Mouse (Mus musculus) heart, adult 18-20 months (tissue): Measurements from ENCODE around the gene Olfr541. TPM values are rescaled to one million over a fixed set of nuclear protein-coding genes. Genes with fewer than 3 reads are reported as not detected.
"Not testable (repeated sequence)": the region's sequence is repeated elsewhere in the genome, so short reads cannot be mapped to it uniquely, and the experiment has no call there.

Experiments
- DNase-seq, 2 experiments: peaks; one replicate each; pipeline ENCODE4 v3.0.0; 2021 to 2022; ENCODE audit warnings: mixed read lengths in 1 of 2
- long read RNA-seq, 2 experiments: library from polyadenylated mRNA; stranded (forward); transcript quantifications; one replicate each; pipeline ENCODE4 v2.0.0; 2021
- total RNA-seq, 2 experiments: library from RNA; stranded (reverse); gene quantifications; 2 replicates each; pipeline ENCODE4 v1.2.3; 2021

The Olfr541 gene
- total RNA-seq: not detected
- long read RNA-seq, experiment 1: 0 reads
- long read RNA-seq, experiment 2: 0 reads

GRCm38 (mm10) chr7:140696967-140697366, at the start of gene Olfr541:
Gene Olfr541, plus strand, starts transcription at chr7:140697267.
- no peak for DNase-seq

- no peak for DNase-seq
Measured at GRCm38 (mm10) chr7:140659630-140660029, 37.4 kb upstream of the Olfr541 start, which contains the start of gene Olfr539. Gene Olfr539, plus strand, starts transcription at chr7:140659930.

DNA sequence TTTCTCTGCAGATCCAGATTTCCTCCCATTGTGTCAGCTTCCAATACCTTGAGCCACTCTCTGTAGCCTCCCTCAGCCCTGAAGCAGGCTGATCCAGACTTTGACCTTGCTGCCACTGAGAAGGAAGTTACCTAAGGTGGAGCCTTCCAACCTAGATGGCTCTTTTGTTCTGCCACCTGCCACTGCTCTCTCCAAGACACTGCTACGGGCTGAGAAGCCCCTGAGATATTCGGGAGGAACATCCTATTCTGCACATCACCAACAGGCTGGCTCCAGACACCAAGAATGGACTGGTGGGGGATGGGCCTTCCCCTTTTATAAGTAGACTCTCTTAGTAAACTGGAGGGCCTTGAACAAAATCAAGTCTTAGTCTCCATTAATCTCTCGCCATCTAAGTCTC, 26.4 kb upstream of the Olfr541 start:
- DNase-seq: not testable (repeated sequence)

GRCm38 (mm10) chr7:140675863-140676262, 21.2 kb upstream of the Olfr541 start:
- DNase-seq: no peak

- DNase-seq: not testable (repeated sequence)
Measured at GRCm38 (mm10) chr7:140679591-140679990, 17.5 kb upstream of the Olfr541 start.

GRCm38 (mm10) chr7:140681651-140682050, 15.4 kb upstream of the Olfr541 start, which contains the start of gene Olfr45:
Gene Olfr45, plus strand, starts transcription at chr7:140681951.
- DNase-seq: no peak

DNA sequence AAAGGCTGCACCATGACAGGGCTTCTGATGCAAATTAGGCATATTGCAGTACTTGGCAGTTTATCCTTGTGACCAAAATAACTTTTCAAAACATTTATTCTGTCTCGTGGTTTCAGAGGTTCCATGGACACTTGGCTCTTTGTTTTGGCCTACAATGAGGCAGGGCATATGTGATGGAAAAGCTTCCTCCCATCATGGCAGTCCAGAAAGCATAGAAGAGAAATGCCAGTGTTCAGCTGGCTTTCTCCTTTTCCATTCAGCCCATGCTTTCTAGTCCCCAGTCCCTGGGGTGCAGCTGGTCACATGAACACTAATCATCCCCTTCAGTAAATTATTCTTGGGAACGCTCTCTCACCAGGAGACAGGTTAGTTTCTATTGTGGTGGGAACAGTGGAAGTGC, 9.3 kb downstream of the Olfr541 start:
- no peak for DNase-seq

GRCm38 (mm10) chr7:140707536-140708284, 10.6 kb downstream of the Olfr541 start:
- no peak for DNase-seq

DNA sequence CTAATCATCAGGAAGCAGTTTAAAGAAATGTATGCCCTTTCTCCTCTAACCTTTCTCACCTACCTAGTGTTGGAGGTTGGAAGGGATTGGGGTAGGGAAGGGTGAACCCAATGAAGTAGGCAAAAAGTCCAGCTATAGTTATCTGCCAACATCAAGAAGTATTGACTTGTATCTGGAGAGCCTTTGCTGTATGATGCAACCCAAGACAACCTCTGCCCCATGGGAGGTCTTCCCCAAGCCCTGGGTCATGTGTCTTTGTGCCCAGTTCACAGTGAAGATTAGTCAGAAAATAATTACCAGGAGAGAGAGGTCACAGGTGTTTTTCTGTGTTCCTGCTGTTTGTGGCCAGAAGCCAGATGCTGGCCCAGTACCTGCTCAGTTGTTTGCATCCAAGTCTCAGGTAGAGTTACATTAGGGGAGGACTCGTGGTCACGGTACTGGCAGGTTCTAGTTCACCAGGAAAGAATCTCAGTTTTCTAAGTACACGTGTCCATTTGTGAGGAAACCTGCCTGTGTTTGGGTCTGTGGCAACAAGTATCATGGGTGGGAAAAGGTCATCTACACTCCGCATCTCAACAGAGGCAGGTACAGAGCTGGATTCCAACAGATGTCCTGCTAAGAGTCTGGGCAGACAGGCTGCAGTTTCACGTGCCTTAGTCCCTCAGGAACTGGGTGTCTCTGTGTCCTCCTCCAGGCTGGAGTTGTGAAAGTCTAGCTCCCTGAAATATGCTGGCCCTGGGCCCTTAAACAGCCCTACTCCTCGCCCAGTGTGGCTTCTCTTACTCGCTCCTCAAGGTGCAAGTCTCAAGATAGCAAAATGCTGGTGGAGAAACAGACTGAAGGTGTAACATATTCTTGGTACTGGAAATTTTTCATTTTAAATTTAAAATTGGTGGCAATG, 20.3 kb downstream of the Olfr541 start:
- peak in 1 of 2 experiments; percentile 11 for DNase-seq

GRCm38 (mm10) chr7:140721095-140721494, 24.0 kb downstream of the Olfr541 start:
- no peak for DNase-seq

- no peak for DNase-seq
Measured at GRCm38 (mm10) chr7:140725558-140725957, 28.5 kb downstream of the Olfr541 start.

GRCm38 (mm10) chr7:140733162-140733561, 36.1 kb downstream of the Olfr541 start:
- DNase-seq: no peak

GRCm38 (mm10) chr7:140747402-140747801, 50.3 kb downstream of the Olfr541 start:
- no peak for DNase-seq

DNA sequence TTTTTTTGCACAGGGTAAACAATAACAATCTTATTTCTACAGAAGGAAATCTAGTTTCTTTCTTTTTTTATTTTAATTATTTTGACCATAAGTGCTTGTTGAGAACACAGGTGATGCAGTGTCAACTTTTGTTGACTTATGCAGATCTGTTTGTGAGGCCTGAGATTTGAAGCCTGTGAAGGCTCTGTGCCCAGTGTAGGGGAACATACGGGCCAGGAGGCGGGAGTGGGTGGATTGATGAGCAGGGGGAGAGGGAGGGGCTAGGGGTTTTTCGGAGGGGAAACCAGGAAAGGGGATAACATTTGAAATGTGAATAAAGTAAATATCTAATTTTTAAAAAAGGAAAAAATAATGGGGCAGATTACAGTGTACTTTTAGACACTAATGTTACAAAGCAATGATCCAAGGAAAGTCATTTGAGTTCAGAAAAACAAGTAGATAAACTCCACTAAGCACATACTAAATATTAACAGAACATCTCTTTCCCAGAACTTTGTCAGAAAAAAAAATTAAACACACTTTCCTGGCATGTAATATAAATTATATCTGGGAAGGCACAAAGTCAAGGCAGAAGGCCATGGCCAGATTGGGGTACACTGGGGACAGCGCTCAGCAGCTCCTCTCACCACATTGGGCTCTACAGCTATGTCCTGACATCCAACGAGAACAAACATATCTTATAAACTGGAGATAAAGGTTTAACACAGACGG, 51.2 kb downstream of the Olfr541 start:
- peak in 1 of 2 experiments; percentile 26 for DNase-seq

- DNase-seq: no peak
Measured at GRCm38 (mm10) chr7:140748827-140749160, 51.7 kb downstream of the Olfr541 start.

DNA sequence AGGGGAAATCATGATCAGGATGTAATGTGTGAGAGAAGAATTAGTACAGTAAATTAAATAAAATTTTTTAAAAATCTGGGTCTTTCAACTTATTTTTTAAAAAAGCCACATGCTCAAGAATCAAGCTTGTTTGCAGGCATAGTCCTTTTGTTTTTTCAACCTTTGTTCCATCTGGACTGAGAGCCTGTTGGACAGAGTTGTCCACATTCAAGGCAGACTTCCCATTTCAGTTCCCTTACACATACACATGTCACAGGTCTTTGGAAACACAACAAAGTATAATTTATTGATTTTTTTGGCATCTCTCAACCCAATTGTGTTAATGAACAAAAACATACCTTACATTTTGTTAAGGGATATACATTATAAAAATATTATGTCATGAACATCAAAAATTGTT, 57.5 kb downstream of the Olfr541 start:
- DNase-seq: no peak

Other genes starting within 250 kb of the Olfr541 start
- not detected for gene Olfr533, start 233.9 kb upstream of the Olfr541 start, total RNA-seq
- gene Olfr535, start 213.1 kb upstream of the Olfr541 start, total RNA-seq: not detected
- gene Olfr536, start 189.9 kb upstream of the Olfr541 start, total RNA-seq: not detected
- gene Olfr538, start 129.4 kb upstream of the Olfr541 start, total RNA-seq: not detected
- gene Olfr46, start 96.0 kb upstream of the Olfr541 start, total RNA-seq: not detected
- not detected for gene Olfr61, start 68.3 kb upstream of the Olfr541 start, total RNA-seq
- gene Olfr53, start 50.8 kb upstream of the Olfr541 start, total RNA-seq: not detected
- gene Olfr539, start 37.3 kb upstream of the Olfr541 start, total RNA-seq: not detected
- not detected for gene Olfr45, start 15.3 kb upstream of the Olfr541 start, total RNA-seq
- gene Cyp2e1, start 66.5 kb downstream of the Olfr541 start, total RNA-seq: 10 to 100 TPM in 1 of 2 experiments, 1 to 10 TPM in 1; 6.0 to 49.3 TPM
- not detected for gene Syce1, start 90.6 kb downstream of the Olfr541 start, total RNA-seq
- under 1 TPM; 0.20 to 0.41 TPM for gene Zfp941, start 124.9 kb downstream of the Olfr541 start, total RNA-seq
- gene Urah, start 137.8 kb downstream of the Olfr541 start, total RNA-seq: 1 to 10 TPM in 1 of 2 experiments, under 1 TPM in 1; 0.77 to 2.4 TPM
- 10 to 100 TPM; 30.5 to 32.9 TPM for gene Scgb1c1, start 148.3 kb downstream of the Olfr541 start, total RNA-seq
- gene Odf3, start 150.5 kb downstream of the Olfr541 start, total RNA-seq: not detected
- not detected for gene Gm45785, start 159.1 kb downstream of the Olfr541 start, total RNA-seq
- gene Ric8a, start 159.7 kb downstream of the Olfr541 start, total RNA-seq: 10 to 100 TPM; 18.4 to 21.2 TPM
- 1 to 10 TPM; 9.2 TPM for gene Bet1l, start 160.3 kb downstream of the Olfr541 start, total RNA-seq
- 10 to 100 TPM; 76.5 to 84.0 TPM for gene Psmd13, start 184.7 kb downstream of the Olfr541 start, total RNA-seq
- 10 to 100 TPM; 61.9 to 69.3 TPM for gene Sirt3, start 185.0 kb downstream of the Olfr541 start, total RNA-seq
- 1,000 to 10,000 TPM; 3,201 to 3,214 TPM for gene Cox8b, start 203.2 kb downstream of the Olfr541 start, total RNA-seq
- gene Nlrp6, start 223.6 kb downstream of the Olfr541 start, total RNA-seq: not detected
- 1 to 10 TPM; 3.5 to 4.3 TPM for gene Pgghg, start 244.1 kb downstream of the Olfr541 start, total RNA-seq